Mouse (Mus musculus) heart, postnatal 0 days (tissue): ENCODE results near the gene Zwilch.

ENCODE experiments used
- CTCF ChIP-seq: IDR thresholded peaks from 2 replicates; pipeline ENCODE4 v1.5.1; 2016; ENCODE audit warnings: antibody characterized with exemption, control low read depth, low read depth
- EP300 ChIP-seq: IDR thresholded peaks from 2 replicates; pipeline ENCODE4 v1.6.1; 2016; ENCODE audit warnings: antibody characterized with exemption, low read depth

GRCm38 (mm10) chr9:64114646-64115045 is 58.3 kb downstream of the Zwilch start:
- TF ChIP-seq CTCF (no peak), EP300 (no peak)
